Mouse (Mus musculus) heart, postnatal 0 days (tissue): ENCODE results near the gene Hey2. TPM values are rescaled to one million over a fixed set of nuclear protein-coding genes. Genes with fewer than 3 reads are reported as not detected.

Experiments used
- ATAC-seq: fragments of 200-750 bp; cut with Nextera tagmentation; 2 replicates; pipeline ENCODE4 v1.8.0; 2017; ENCODE audit warnings: low read depth, moderate number of reproducible peaks, moderate library complexity; ENCODE audit not compliant: insufficient read depth
- DNase-seq: peaks from one replicate; pipeline ENCODE4 v3.0.0-alpha.2; 2016; ENCODE audit warnings: low spot score
- H3K27ac ChIP-seq: fragments of 300-500 bp; sonication (generic); 2 replicates; pipeline ENCODE4 v1.5.1; 2014; ENCODE audit warnings: low read depth, mild to moderate bottlenecking
- H3K27me3 ChIP-seq: fragments of 300-500 bp; sonication (generic); 2 replicates; pipeline ENCODE4 v1.6.1; 2014; ENCODE audit warnings: low read length, mixed read lengths; ENCODE audit not compliant: control insufficient read depth, insufficient read depth
- H3K36me3 ChIP-seq: fragments of 300-500 bp; sonication (generic); replicated peaks from 2 replicates; pipeline ENCODE4 v1.6.1; 2014; ENCODE audit warnings: low read length, mixed read lengths; ENCODE audit not compliant: control insufficient read depth, insufficient read depth
- H3K4me1 ChIP-seq: fragments of 300-500 bp; sonication (generic); 2 replicates; pipeline ENCODE4 v1.6.1; 2014; ENCODE audit warnings: antibody characterized with exemption; ENCODE audit not compliant: control insufficient read depth, insufficient read depth
- H3K4me2 ChIP-seq: fragments of 300-500 bp; sonication (generic); 2 replicates; pipeline ENCODE4 v1.6.1; 2014; ENCODE audit warnings: low read depth, mild to moderate bottlenecking, low read length, moderate library complexity
- H3K4me3 ChIP-seq: fragments of 300-500 bp; sonication (generic); 2 replicates; pipeline ENCODE4 v1.5.1; 2014; ENCODE audit warnings: low read depth, low read length
- H3K9ac ChIP-seq: fragments of 300-500 bp; sonication (generic); replicated peaks from 2 replicates; pipeline ENCODE4 v1.6.1; 2014; ENCODE audit warnings: low read depth, low read length, mixed read lengths
- H3K9me3 ChIP-seq: fragments of 300-500 bp; sonication (generic); replicated peaks from 2 replicates; pipeline ENCODE4 v1.6.1; 2016; ENCODE audit warnings: low read length; ENCODE audit not compliant: control insufficient read depth
- CTCF ChIP-seq: IDR thresholded peaks from 2 replicates; pipeline ENCODE4 v1.5.1; 2016; ENCODE audit warnings: antibody characterized with exemption, control low read depth, low read depth
- EP300 ChIP-seq: IDR thresholded peaks from 2 replicates; pipeline ENCODE4 v1.6.1; 2016; ENCODE audit warnings: antibody characterized with exemption, low read depth
- WGBS: fragments of 180-500 bp; shearing (Covaris S2); extraction: QIAGEN DNeasy Blood & Tissue Kit; methylation state at CpG from one replicate; pipeline ENCODE4 v1.1.7; 2014; 5-methylcytosine and 5-hydroxymethylcytosine counted together
- polyA plus RNA-seq: library from polyadenylated mRNA; unstranded; fragments of >200 nt; fragmentation: Nextera tagmentation; extraction: Ambion mirVana; gene quantifications from 2 replicates; pipeline ENCODE4 v1.2.1, GENCODE M21; 2015
- total RNA-seq: library from RNA; depleted of rRNA; stranded (reverse); fragments of >200 nt; gene quantifications from 2 replicates; pipeline ENCODE4 v1.2.3, GENCODE M21; 2014; ENCODE audit warnings: low replicate concordance

Hey2 gene
- total and polyA plus RNA-seq, 2 experiments from 2014 or later, result 23.7 to 73.9 TPM

GRCm38 (mm10) chr10:30825049-30825448 is 17.6 kb downstream of the Hey2 start:
- ATAC-seq, result peak; percentile 57; the same call in 1 of the 2 replicates
- WGBS, result 0% methylated on average over 1 of the region's 1 CpGs
- Histone ChIP-seq H3K4me3 (no peak overlapping the region), H3K9ac (no peak overlapping the region), H3K27ac (no peak overlapping the region), H3K9me3 (no peaks in the 10 kb centered on the region), H3K4me2 (no peak overlapping the region), H3K27me3 (no peaks in the 10 kb centered on the region), H3K4me1 (no peaks in the 10 kb centered on the region), H3K36me3 (no peaks in the 10 kb centered on the region)
- DNase-seq, result peak; percentile 56
- TF ChIP-seq EP300 (no peak), CTCF (peak; percentile 60)

GRCm38 (mm10) chr10:30810967-30811293 is 31.7 kb downstream of the Hey2 start:
- Histone ChIP-seq H3K4me1 (no peaks in the 10 kb centered on the region), H3K9me3 (no peaks in the 10 kb centered on the region), H3K4me2 (peak overlapping the region; percentile 65), H3K27me3 (no peaks in the 10 kb centered on the region), H3K4me3 (peak overlapping the region; percentile 50), H3K9ac (no peak overlapping the region), H3K27ac (no peak overlapping the region), H3K36me3 (no peaks in the 10 kb centered on the region)
- TF ChIP-seq CTCF (peak; percentile 84), EP300 (no peak)
- ATAC-seq (peak; percentile 90), DNase-seq (peak; percentile 78)
- WGBS, result 7% methylated on average over 11 of the region's 11 CpGs

GRCm38 (mm10) chr10:30810247-30810966 is 32.2 kb downstream of the Hey2 start:
- no peak overlapping the region for H3K27ac ChIP-seq
- TF ChIP-seq EP300 (no peak), CTCF (no peak)
- no peaks in the 10 kb centered on the region for H3K4me1 ChIP-seq
- no peaks in the 10 kb centered on the region for H3K9me3 ChIP-seq
- DNase-seq (no peak), ATAC-seq (peak; percentile 33; the same call in 1 of the 2 replicates)
- no peaks in the 10 kb centered on the region for H3K27me3 ChIP-seq
- H3K36me3 ChIP-seq, result no peaks in the 10 kb centered on the region
- 36% methylated on average over 9 of the region's 9 CpGs for WGBS
- no peak overlapping the region for H3K9ac ChIP-seq
- peak overlapping the region; percentile 65 for H3K4me2 ChIP-seq
- peak overlapping the region; percentile 50 for H3K4me3 ChIP-seq

GRCm38 (mm10) chr10:30803587-30804253 is 38.9 kb downstream of the Hey2 start:
- no peaks in the 10 kb centered on the region for H3K9me3 ChIP-seq
- TF ChIP-seq CTCF (no peak), EP300 (no peak)
- no peak for DNase-seq
- H3K4me3 ChIP-seq, result peak overlapping the region; percentile 97
- H3K36me3 ChIP-seq, result no peaks in the 10 kb centered on the region
- 35% methylated on average over 7 of the region's 7 CpGs for WGBS
- 0 out of 2 replicates have a peak, but pooled peaks cover 3% of the 10 kb centered on the region for H3K4me1 ChIP-seq
- no peaks in the 10 kb centered on the region for H3K27me3 ChIP-seq
- ATAC-seq, result no peak
- H3K9ac ChIP-seq, result peak overlapping the region; percentile 87
- H3K27ac ChIP-seq, result peak overlapping the region; percentile 89
- peak overlapping the region; percentile 89 for H3K4me2 ChIP-seq

- peak within 1 kb of the TSS; percentile 97 for H3K4me3 ChIP-seq
- peak within 1 kb of the TSS; percentile 89 for H3K4me2 ChIP-seq
- H3K27ac ChIP-seq, result peak within 1 kb of the TSS; percentile 89
- no peaks in the 10 kb centered on the region for H3K27me3 ChIP-seq
- WGBS, result under 1% methylated on average over 75 of the region's 89 CpGs
- no peaks in the 10 kb centered on the region for H3K9me3 ChIP-seq
- H3K4me1 ChIP-seq, result 0 out of 2 replicates have a peak, but pooled peaks cover 3% of the 10 kb centered on the region
- TF ChIP-seq CTCF, result no peak
- no peak for TF ChIP-seq EP300
- peak; percentile 70 for DNase-seq
- peak; percentile 88 for ATAC-seq
- no peaks in the 10 kb centered on the region for H3K36me3 ChIP-seq
- H3K9ac ChIP-seq, result peak within 1 kb of the TSS; percentile 87
Measured at GRCm38 (mm10) chr10:30802681-30803586, 39.7 kb downstream of the Hey2 start, which contains the start of gene Ncoa7. TSS of gene Ncoa7 (minus strand) at chr10:30803326.
